Mouse (Mus musculus) layer of hippocampus, postnatal 10 days (tissue): ENCODE measurements at regions not wholly inside any gene's neighbourhood (a gene's known extent, or its start where the extent isn't known, plus 50 kb on each side); places are given as distances from the start of the nearest gene placed in this dataset.

ENCODE experiments used
- DNase-seq, 2 experiments: peaks; one replicate each; pipeline ENCODE4 v3.0.0; 2021; ENCODE audit warnings: low spot score in 2 of 2

DNA sequence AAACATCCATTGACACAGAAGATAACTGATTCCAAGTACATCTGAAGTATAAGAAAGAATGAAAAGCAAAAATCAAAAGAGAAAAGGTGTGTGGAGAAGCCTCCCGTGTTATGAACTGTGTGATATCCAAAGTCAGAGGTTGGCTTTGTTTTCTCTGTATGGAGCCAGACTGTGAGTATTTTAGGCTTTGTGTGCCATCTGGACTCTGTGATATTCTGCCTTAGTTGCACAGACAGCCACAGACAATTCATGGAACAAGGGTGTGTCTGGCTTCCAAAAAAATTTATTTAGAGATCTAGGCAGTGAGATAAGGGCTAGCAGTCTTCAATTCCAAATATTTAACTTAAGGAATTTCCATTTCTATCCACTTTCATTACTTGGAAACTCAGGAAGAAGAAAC lies 111.5 kb upstream of the Dpp10 start:
- no peak for DNase-seq

DNA sequence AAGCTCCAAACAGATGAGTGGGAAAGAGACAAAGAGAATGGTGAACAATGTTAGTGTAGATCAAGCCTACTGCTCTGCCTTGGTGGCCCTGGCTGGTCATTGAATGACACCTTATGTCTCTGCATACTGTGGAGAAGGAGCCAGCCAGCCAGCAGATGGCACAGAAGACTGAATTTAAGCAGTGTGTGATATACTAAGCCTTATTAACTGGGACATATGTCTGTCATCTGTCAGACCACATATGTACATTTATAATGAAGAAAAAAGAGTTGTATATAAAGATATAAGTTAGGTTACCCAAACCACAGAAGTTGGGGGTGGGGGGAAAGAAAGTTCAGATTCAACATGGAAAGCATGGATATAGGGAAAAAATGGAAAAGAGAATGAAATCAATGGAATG lies 106.7 kb upstream of the Dpp10 start:
- no peak for DNase-seq

DNA sequence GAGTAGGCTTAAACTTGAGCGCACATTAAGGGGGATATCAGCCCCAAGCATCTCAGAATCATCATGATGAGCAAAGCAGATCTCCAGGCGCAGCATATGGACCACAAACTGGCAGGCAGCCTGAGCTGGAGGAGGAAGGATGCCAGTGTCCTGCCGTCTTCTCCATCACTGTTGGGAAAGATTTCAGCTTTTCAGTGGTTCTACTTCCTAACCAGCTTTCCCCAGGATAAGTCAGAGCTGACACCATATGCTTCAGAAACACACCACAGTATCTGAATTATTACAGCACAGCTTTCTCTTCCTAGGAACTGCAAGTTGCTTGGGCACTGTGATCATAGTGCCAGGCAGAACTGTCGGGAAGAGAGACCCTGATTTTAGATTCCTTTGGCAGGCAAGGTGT lies 103.2 kb upstream of the Dpp10 start:
- peak; percentile 25 to 48 for DNase-seq

DNA sequence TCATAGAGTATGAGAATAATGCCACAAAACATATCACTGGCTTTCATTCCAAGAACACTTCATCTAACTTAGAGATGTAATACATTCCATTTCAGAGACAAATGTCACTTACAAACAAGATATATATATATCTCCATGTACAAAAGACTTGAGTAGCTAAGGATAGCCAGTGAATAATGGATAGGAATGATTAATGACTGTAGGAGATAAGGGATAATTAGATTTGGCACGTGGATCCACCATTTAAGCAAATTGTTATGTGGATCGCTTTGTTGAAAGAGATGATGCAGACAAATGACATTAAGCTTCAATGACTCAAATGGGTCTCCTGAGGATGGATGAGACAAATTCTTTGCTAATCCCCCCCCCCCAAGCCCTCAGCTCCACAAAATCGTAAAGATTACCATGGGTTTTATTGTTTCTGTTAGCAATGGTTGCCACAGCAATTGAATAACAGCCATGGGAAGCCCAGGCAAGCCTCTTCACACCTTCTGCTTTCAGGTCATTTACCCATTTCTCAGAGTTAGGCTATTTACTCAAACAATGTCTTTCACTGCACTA lies 59.0 kb upstream of the Dpp10 start:
- DNase-seq, result no peak

DNA sequence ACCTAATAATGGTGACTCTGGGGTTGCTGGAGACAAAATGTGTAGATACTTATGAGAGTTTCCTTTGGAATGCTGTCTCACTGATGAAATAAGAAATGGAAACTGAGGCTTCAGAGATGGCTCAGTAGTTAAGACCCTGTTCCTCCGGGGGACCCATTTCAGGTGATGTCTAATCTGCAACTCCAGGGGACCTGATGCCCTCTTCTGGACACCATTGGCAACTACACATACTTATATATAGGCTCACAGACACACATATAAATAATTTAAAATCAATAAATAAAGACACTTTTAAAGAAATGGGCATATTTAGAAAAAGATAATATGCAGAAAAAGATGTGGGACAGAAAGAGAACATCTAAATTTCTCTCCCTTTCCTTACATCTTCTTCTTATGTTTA lies 57.7 kb upstream of the Dpp10 start:
- no peak for DNase-seq
